Mouse (Mus musculus) Patski (cell line): Measurements from ENCODE around the gene Ifna11. TPM values are rescaled to one million over a fixed set of nuclear protein-coding genes. Genes with fewer than 3 reads are reported as not detected.
"Not testable (repeated sequence)": the region's sequence is repeated elsewhere in the genome, so short reads cannot be mapped to it uniquely, and the experiment has no call there.

Experiments used
- ATAC-seq: fragments of 100-300 bp; one replicate; pipeline ENCODE4 v1.8.0; 2021
- CTCF ChIA-PET: fragments of 350-600 bp; sonication (Branson Sonifier 250); formaldehyde crosslinking; loops from one replicate; lab custom pipeline; 2022; ENCODE audit warnings: inconsistent platforms; lab: Charles Lee
- POLR2A ChIA-PET: fragments of 350-600 bp; sonication (Branson Sonifier 250); formaldehyde crosslinking; loops from one replicate; lab custom pipeline; 2022; ENCODE audit warnings: antibody characterized with exemption, inconsistent platforms; lab: Charles Lee
- DNase-seq: peaks from one replicate; pipeline ENCODE4 v3.0.0-alpha.2; 2011; ENCODE audit warnings: low read depth, low spot score
- H3K27me3 ChIP-seq: fragments of 371-371 bp; one replicate; pipeline ENCODE4 v1.5.1; 2021
- CTCF ChIP-seq: fragments of 100-300 bp; IDR thresholded peaks from one replicate; pipeline ENCODE4 v1.5.1; 2021
- in situ Hi-C: fragments of 300-500 bp; cut with MboI; formaldehyde crosslinking; loops from 3 replicates; pipeline ENCODE4 v1.11.1; 2018; ENCODE audit warnings: low pct_unique_long_range_greater_than_20kb, mixed read lengths
- polyA plus RNA-seq: library from polyadenylated mRNA; unstranded; gene quantifications from one replicate; pipeline ENCODE4 v1.2.3, GENCODE M21; 2021

The Ifna11 gene
- not detected for polyA plus RNA-seq

DNA sequence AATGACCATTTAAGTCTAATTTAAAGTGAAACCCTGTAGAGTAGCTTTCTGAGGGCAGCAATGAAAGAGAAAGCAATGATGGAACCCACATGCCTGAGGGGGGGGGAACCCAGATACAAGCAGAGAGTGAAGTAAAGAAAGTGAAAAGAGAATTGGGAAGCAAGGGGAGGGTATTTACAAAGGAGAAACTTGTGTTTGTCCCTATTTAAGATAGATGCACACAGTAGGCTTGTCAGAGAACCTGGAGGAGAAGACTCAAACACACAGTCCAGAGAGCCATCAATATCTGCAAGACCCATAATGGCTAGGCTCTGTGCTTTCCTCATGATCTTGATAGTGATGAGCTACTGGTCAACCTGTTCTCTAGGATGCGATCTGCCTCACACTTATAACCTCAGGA, at the start of gene Ifna11:
TSS of gene Ifna11 (plus strand) at position 301 of the 400 bp plus-strand sequence.
- TF ChIP-seq CTCF = no peak
- POLR2A ChIA-PET = no interaction called here
- DNase-seq (no peak), ATAC-seq (no peak)
- in situ Hi-C loops = no loop called here
- CTCF ChIA-PET = interaction anchor here (1.2 kb wide), 1 partner anchor 11 kb away, joined by 5 read pairs; no protein-coding TSS in a partner anchor
- H3K27me3 ChIP-seq = no peaks in the 10 kb centered on the region

DNA sequence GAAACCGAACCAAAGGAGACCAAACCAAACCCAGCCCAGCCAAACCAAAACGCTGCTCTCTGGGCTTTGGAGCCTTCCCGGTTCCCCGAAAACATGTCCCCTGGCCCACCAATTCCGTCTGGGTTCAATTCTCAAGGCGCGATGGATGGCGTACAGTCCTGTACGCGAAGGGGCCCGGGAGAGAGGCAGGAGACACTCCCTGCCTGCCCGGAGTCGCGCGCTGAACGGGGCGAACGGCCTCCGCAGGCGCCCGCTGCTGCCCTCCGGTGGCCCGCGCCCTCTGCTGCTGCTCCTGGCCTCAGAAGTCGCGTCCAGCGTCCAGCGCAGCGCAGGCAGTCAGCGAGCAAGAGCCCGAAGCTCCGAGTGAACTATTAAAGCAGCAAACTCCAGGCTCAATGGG, 46.2 kb upstream of the Ifna11 start, which contains the start of gene Gm13290:
TSS of gene Gm13290 (plus strand) at position 301 of the 400 bp plus-strand sequence.
- POLR2A ChIA-PET, DNase-seq, ATAC-seq, CTCF ChIA-PET, H3K27me3 ChIP-seq: not testable (repeated sequence)
- in situ Hi-C loops = loop anchor here (25.0 kb wide), 3 partner anchors 89 to 364 kb away; partner anchors contain the start of genes Ifna1 and Mtap

DNA sequence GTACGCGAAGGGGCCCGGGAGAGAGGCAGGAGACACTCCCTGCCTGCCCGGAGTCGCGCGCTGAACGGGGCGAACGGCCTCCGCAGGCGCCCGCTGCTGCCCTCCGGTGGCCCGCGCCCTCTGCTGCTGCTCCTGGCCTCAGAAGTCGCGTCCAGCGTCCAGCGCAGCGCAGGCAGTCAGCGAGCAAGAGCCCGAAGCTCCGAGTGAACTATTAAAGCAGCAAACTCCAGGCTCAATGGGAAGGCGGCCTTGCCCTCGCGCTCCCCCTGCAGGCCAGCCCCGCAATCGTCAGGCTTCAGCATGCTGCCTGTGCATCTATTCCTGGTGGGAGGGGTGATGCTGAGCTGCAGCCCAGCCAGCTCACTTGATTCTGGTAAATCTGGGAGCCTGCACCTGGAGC, 43.1 kb upstream of the Ifna11 start, which contains the start of gene Gm13289:
TSS of gene Gm13289 (plus strand) at position 301 of the 400 bp plus-strand sequence.
- POLR2A ChIA-PET, DNase-seq, ATAC-seq, CTCF ChIA-PET, H3K27me3 ChIP-seq, in situ Hi-C loops: not testable (repeated sequence)

DNA sequence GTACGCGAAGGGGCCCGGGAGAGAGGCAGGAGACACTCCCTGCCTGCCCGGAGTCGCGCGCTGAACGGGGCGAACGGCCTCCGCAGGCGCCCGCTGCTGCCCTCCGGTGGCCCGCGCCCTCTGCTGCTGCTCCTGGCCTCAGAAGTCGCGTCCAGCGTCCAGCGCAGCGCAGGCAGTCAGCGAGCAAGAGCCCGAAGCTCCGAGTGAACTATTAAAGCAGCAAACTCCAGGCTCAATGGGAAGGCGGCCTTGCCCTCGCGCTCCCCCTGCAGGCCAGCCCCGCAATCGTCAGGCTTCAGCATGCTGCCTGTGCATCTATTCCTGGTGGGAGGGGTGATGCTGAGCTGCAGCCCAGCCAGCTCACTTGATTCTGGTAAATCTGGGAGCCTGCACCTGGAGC, 40.2 kb upstream of the Ifna11 start, which contains the start of gene Gm13272:
TSS of gene Gm13272 (plus strand) at position 301 of the 400 bp plus-strand sequence.
- in situ Hi-C loops, ATAC-seq, DNase-seq, POLR2A ChIA-PET, H3K27me3 ChIP-seq, CTCF ChIA-PET: not testable (repeated sequence)

DNA sequence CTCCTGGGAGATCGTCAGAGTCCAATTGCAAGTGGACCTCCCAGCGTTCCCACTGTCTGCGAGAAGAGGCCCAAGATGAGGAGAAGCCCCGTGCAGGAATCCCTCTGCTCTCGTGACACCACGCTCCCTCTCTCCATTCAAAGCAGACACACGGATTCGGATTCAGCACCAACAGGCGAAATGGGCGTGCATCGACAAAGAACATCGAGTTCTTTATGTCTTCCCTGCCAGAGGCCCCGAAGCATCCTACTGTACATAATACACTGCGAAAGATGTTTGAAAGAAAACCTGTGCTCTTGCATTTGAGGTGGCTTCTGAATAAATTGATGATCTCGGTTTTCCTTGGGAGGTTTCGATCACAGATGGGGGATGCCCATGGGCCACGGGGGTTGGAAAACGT, 39.4 kb upstream of the Ifna11 start:
- H3K27me3 ChIP-seq, CTCF ChIA-PET, POLR2A ChIA-PET, ATAC-seq, in situ Hi-C loops, DNase-seq: not testable (repeated sequence)

DNA sequence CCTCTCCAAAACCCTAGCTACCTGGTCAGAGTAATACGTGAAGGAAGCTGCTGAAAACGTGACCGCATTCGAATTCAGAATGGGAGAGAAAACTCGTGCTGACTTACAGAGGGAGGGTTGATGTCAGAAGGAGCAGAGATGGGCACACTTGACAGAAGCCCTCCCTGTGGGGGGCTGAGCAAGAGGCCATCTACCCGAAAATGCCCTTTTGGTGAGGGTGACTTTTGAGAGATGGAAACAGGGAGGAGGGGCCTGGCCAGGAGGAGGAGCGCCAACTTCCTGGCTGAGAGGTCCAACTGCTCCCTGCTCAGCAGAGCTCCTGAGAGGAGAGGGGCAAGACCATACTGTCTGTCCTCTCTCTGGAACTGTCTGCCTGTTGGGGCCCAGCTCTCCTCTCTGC, 37.9 kb upstream of the Ifna11 start, which contains the start of gene Ifnz:
TSS of gene Ifnz (plus strand) at position 301 of the 400 bp plus-strand sequence.
- POLR2A ChIA-PET, CTCF ChIA-PET, in situ Hi-C loops, DNase-seq, H3K27me3 ChIP-seq, ATAC-seq: not testable (repeated sequence)

DNA sequence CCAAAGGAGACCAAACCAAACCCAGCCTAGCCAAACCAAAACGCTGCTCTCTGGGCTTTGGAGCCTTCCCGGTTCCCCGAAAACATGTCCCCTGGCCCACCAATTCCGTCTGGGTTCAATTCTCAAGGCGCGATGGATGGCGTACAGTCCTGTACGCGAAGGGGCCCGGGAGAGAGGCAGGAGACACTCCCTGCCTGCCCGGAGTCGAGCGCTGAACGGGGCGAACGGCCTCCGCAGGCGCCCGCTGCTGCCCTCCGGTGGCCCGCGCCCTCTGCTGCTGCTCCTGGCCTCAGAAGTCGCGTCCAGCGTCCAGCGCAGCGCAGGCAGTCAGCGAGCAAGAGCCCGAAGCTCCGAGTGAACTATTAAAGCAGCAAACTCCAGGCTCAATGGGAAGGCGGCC, 37.4 kb upstream of the Ifna11 start:
- CTCF ChIA-PET, ATAC-seq, POLR2A ChIA-PET, DNase-seq, in situ Hi-C loops, H3K27me3 ChIP-seq: not testable (repeated sequence)

DNA sequence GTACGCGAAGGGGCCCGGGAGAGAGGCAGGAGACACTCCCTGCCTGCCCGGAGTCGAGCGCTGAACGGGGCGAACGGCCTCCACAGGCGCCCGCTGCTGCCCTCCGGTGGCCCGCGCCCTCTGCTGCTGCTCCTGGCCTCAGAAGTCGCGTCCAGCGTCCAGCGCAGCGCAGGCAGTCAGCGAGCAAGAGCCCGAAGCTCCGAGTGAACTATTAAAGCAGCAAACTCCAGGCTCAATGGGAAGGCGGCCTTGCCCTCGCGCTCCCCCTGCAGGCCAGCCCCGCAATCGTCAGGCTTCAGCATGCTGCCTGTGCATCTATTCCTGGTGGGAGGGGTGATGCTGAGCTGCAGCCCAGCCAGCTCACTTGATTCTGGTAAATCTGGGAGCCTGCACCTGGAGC, 34.4 kb upstream of the Ifna11 start, which contains the start of gene Gm13276:
TSS of gene Gm13276 (plus strand) at position 301 of the 400 bp plus-strand sequence.
- in situ Hi-C loops, H3K27me3 ChIP-seq, ATAC-seq, DNase-seq, POLR2A ChIA-PET, CTCF ChIA-PET: not testable (repeated sequence)

DNA sequence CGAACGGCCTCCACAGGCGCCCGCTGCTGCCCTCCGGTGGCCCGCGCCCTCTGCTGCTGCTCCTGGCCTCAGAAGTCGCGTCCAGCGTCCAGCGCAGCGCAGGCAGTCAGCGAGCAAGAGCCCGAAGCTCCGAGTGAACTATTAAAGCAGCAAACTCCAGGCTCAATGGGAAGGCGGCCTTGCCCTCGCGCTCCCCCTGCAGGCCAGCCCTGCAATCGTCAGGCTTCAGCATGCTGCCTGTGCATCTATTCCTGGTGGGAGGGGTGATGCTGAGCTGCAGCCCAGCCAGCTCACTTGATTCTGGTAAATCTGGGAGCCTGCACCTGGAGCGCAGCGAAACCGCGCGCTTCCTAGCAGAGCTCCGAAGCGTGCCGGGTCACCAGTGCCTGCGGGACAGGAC, 31.4 kb upstream of the Ifna11 start, which contains the start of gene Gm13277:
TSS of gene Gm13277 (plus strand) at position 231 of the 400 bp plus-strand sequence.
- ATAC-seq, CTCF ChIA-PET, DNase-seq, H3K27me3 ChIP-seq, POLR2A ChIA-PET, in situ Hi-C loops: not testable (repeated sequence)

DNA sequence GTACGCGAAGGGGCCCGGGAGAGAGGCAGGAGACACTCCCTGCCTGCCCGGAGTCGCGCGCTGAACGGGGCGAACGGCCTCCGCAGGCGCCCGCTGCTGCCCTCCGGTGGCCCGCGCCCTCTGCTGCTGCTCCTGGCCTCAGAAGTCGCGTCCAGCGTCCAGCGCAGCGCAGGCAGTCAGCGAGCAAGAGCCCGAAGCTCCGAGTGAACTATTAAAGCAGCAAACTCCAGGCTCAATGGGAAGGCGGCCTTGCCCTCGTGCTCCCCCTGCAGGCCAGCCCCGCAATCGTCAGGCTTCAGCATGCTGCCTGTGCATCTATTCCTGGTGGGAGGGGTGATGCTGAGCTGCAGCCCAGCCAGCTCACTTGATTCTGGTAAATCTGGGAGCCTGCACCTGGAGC, 28.5 kb upstream of the Ifna11 start, which contains the start of gene Gm13278:
TSS of gene Gm13278 (plus strand) at position 301 of the 400 bp plus-strand sequence.
- in situ Hi-C loops, H3K27me3 ChIP-seq, ATAC-seq, DNase-seq, POLR2A ChIA-PET, CTCF ChIA-PET: not testable (repeated sequence)

DNA sequence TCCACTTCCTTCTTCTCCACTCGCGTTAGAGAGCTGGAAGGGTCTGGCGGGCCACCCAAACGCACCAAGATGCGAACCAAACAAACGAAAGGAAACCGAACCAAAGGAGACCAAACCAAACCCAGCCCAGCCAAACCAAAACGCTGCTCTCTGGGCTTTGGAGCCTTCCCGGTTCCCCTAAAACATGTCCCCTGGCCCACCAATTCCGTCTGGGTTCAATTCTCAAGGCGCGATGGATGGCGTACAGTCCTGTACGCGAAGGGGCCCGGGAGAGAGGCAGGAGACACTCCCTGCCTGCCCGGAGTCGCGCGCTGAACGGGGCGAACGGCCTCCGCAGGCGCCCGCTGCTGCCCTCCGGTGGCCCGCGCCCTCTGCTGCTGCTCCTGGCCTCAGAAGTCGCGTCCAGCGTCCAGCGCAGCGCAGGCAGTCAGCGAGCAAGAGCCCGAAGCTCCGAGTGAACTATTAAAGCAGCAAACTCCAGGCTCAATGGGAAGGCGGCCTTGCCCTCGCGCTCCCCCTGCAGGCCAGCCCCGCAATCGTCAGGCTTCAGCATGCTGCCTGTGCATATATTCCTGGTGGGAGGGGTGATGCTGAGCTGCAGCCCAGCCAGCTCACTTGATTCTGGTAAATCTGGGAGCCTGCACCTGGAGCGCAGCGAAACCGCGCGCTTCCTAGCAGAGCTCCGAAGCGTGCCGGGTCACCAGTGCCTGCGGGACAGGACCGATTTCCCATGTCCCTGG, 25.7 kb upstream of the Ifna11 start, which contains the start of gene Gm13275:
TSS of gene Gm13275 (plus strand) at position 552 of the 740 bp plus-strand sequence.
- POLR2A ChIA-PET, DNase-seq, in situ Hi-C loops: not testable (repeated sequence)

DNA sequence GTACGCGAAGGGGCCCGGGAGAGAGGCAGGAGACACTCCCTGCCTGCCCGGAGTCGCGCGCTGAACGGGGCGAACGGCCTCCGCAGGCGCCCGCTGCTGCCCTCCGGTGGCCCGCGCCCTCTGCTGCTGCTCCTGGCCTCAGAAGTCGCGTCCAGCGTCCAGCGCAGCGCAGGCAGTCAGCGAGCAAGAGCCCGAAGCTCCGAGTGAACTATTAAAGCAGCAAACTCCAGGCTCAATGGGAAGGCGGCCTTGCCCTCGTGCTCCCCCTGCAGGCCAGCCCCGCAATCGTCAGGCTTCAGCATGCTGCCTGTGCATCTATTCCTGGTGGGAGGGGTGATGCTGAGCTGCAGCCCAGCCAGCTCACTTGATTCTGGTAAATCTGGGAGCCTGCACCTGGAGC, 22.7 kb upstream of the Ifna11 start, which contains the start of gene Gm13279:
TSS of gene Gm13279 (plus strand) at position 301 of the 400 bp plus-strand sequence.
- CTCF ChIA-PET, H3K27me3 ChIP-seq, POLR2A ChIA-PET, DNase-seq, in situ Hi-C loops, ATAC-seq: not testable (repeated sequence)

More for the DNA sequence above, 25.7 kb upstream of the Ifna11 start, which contains the start of gene Gm13275:
- ATAC-seq, CTCF ChIA-PET, H3K27me3 ChIP-seq: not testable (repeated sequence)

DNA sequence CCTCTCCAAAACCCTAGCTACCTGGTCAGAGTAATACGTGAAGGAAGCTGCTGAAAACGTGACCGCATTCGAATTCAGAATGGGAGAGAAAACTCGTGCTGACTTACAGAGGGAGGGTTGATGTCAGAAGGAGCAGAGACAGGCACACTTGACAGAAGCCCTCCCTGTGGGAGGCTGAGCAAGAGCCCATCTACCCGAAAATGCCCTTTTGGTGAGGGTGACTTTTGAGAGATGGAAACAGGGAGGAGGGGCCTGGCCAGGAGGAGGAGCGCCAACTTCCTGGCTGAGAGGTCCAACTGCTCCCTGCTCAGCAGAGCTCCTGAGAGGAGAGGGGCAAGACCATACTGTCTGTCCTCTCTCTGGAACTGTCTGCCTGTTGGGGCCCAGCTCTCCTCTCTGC, 20.4 kb upstream of the Ifna11 start, which contains the start of gene Gm13285:
TSS of gene Gm13285 (plus strand) at position 301 of the 400 bp plus-strand sequence.
- ATAC-seq, DNase-seq, in situ Hi-C loops, H3K27me3 ChIP-seq, CTCF ChIA-PET, POLR2A ChIA-PET: not testable (repeated sequence)

DNA sequence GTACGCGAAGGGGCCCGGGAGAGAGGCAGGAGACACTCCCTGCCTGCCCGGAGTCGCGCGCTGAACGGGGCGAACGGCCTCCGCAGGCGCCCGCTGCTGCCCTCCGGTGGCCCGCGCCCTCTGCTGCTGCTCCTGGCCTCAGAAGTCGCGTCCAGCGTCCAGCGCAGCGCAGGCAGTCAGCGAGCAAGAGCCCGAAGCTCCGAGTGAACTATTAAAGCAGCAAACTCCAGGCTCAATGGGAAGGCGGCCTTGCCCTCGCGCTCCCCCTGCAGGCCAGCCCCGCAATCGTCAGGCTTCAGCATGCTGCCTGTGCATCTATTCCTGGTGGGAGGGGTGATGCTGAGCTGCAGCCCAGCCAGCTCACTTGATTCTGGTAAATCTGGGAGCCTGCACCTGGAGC, 16.8 kb upstream of the Ifna11 start, which contains the start of gene Gm13287:
TSS of gene Gm13287 (plus strand) at position 301 of the 400 bp plus-strand sequence.
- POLR2A ChIA-PET, ATAC-seq, in situ Hi-C loops, DNase-seq, CTCF ChIA-PET, H3K27me3 ChIP-seq: not testable (repeated sequence)
